ENCODE assay signal across 38 mouse cellular contexts in the genomic region with DNA sequence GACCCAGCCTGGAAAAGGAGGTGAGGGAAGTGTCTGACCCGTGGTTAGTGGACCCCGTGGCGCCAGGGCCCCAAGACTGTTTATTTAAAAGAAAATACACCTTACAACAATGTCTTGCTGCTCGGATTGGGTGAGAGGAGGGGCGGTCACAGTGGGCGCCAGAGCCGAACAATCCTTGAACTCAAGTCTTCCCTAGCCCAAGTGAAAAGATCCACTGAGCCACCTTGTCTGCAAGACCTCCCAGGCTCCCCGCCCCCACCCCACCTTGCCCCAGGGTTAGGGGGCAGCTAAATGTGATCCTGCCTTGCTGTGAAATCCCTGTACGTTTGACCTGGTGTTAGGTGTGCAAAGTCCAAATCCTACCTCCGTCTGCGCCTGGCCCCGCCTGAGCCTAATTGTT. TPM values are rescaled to one million over a fixed set of nuclear protein-coding genes. Genes with fewer than 3 reads are reported as not detected.
A peak's percentile ranks its signal among the peaks of the same experiment; 100 is the strongest.
DNase-seq lines count a peak whose midpoint lies in the region; ATAC-seq and TF ChIP-seq lines count a peak whose summit lies in the region.
"Had no signal": no experiment of that assay in that cellular context is flagged by ENCODE, and none has a peak within 500 bp of the region (broad histone marks: within the 10 kb centered on the region; RNA-seq: fewer than 3 reads in every experiment).

No protein-coding gene starts in this region.

- peak; percentile 10; the same call in 1 of the 2 replicates for ATAC-seq in kidney, embryonic 14.5 days (ENCODE audit: low FRiP score, low TSS enrichment)
- ATAC-seq in stomach, embryonic 14.5 days (ENCODE audit: insufficient number of reproducible peaks, insufficient read depth, low FRiP score, low read depth), result peak; percentile 37; the same call in 1 of the 2 replicates
- ATAC-seq in stomach, postnatal 0 days (ENCODE audit: low FRiP score, low TSS enrichment), result no peak
- no peak for ATAC-seq in limb, embryonic 15.5 days (ENCODE audit: insufficient number of reproducible peaks, low FRiP score, low TSS enrichment, low read depth)
- ATAC-seq: activated CD4-positive, CD25-positive, alpha-beta regulatory T cell, adult 4 months; hindbrain, embryonic 16.5 days had no signal

- H3K9me3 ChIP-seq in kidney, embryonic 14.5 days (ENCODE audit: control insufficient read depth, low read length), result no peaks in the 10 kb centered on the region
- H3K9me3 ChIP-seq in stomach, embryonic 14.5 days (ENCODE audit: control insufficient read depth, low read depth, low read length), result no peaks in the 10 kb centered on the region
- no peaks in the 10 kb centered on the region for H3K9me3 ChIP-seq in stomach, postnatal 0 days (ENCODE audit: control insufficient read depth, low read length)
- H3K9me3 ChIP-seq in limb, embryonic 15.5 days, result no peaks in the 10 kb centered on the region
- H3K9me3 ChIP-seq: embryonic facial prominence, embryonic 13.5 days; forebrain, embryonic 12.5 days; heart, embryonic 12.5 days; hindbrain, embryonic 10.5 days; intestine, embryonic 15.5 days; stomach, embryonic 15.5 days had no signal

- H3K4me3 ChIP-seq in kidney, embryonic 14.5 days (ENCODE audit: low read length), result peak overlapping the region; percentile 59
- H3K4me3 ChIP-seq in stomach, embryonic 14.5 days (ENCODE audit: low read depth, low read length), result no peak overlapping the region
- no peak overlapping the region for H3K4me3 ChIP-seq in stomach, postnatal 0 days (ENCODE audit: low read depth, low read length)
- H3K4me3 ChIP-seq in limb, embryonic 15.5 days, result peak overlapping the region; percentile 45
- H3K4me3 ChIP-seq: embryonic facial prominence, embryonic 13.5 days; erythroblast, embryonic 14.5 days; forebrain, embryonic 12.5 days; heart, embryonic 12.5 days; hindbrain, embryonic 10.5 days; intestine, embryonic 15.5 days had no signal

- DNase-seq in kidney, postnatal 14 days, result no peak
- no peak for DNase-seq in stomach, postnatal 0 days (ENCODE audit: low spot score)
- no peak for DNase-seq in layer of hippocampus, postnatal 10 days (ENCODE audit: low spot score in 2 of 2)
- no peak for DNase-seq in right cerebral cortex, postnatal 4 days
- no peak for DNase-seq in MN1 (ENCODE audit: low spot score)
- DNase-seq: adrenal gland, postnatal 10 days; cerebellum, adult 2 months; cerebellum, postnatal 25 days; embryo, embryonic 11 days; heart, adult 18-20 months; heart, postnatal 10 days; layer of hippocampus, postnatal 36 days; lung, postnatal 4 days; midbrain, embryonic 14.5 days; retina, postnatal 1 day; right cerebral cortex, postnatal 25 days; thymus, adult 2 months; thymus, postnatal 4 days had no signal

- TF ChIP-seq CTCF in stomach, postnatal 0 days (IDR thresholded peaks at IDR 0.05; ENCODE audit: low read depth), result no peak

- peak overlapping the region; percentile 63 for H3K4me2 ChIP-seq in kidney, embryonic 14.5 days (replicated peaks; ENCODE audit: low read depth, low read length)
- no peak overlapping the region for H3K4me2 ChIP-seq in stomach, embryonic 14.5 days (replicated peaks; ENCODE audit: low read depth, low read length)
- H3K4me2 ChIP-seq in stomach, postnatal 0 days (replicated peaks; ENCODE audit: low read depth), result no peak overlapping the region
- H3K4me2 ChIP-seq in limb, embryonic 15.5 days, result peak overlapping the region; percentile 43
- H3K4me2 ChIP-seq: embryonic facial prominence, embryonic 13.5 days; forebrain, embryonic 12.5 days; intestine, embryonic 15.5 days; stomach, embryonic 15.5 days had no signal

- H3K9ac ChIP-seq in kidney, embryonic 14.5 days (ENCODE audit: low read depth, low read length), result peak overlapping the region; percentile 80; the same call in 1 of the 2 replicates
- H3K9ac ChIP-seq in stomach, embryonic 14.5 days (replicated peaks; ENCODE audit: low read depth, low read length), result no peak overlapping the region
- H3K9ac ChIP-seq in stomach, postnatal 0 days (ENCODE audit: low read length), result no peak overlapping the region
- no peak overlapping the region for H3K9ac ChIP-seq in limb, embryonic 15.5 days
- H3K9ac ChIP-seq: embryonic facial prominence, embryonic 13.5 days; forebrain, embryonic 12.5 days; heart, embryonic 12.5 days; intestine, embryonic 15.5 days; stomach, embryonic 15.5 days had no signal

- TF ChIP-seq EP300 in stomach, postnatal 0 days (optimal IDR thresholded peaks at IDR 0.05), result no peak

- H3K27me3 ChIP-seq in kidney, embryonic 14.5 days (ENCODE audit: control insufficient read depth, insufficient read depth, low read length), result peaks cover 17% of the 10 kb centered on the region
- H3K27me3 ChIP-seq in stomach, embryonic 14.5 days (ENCODE audit: control insufficient read depth, insufficient read depth, low read length), result peaks cover 73% of the 10 kb centered on the region
- H3K27me3 ChIP-seq in stomach, postnatal 0 days (ENCODE audit: control insufficient read depth, insufficient read depth, low read length), result peaks cover 44% of the 10 kb centered on the region
- peaks cover 83% of the 10 kb centered on the region for H3K27me3 ChIP-seq in limb, embryonic 15.5 days

- WGBS in kidney, embryonic 14.5 days, result 3% methylated on average over 12 of the region's 12 CpGs
- 2% methylated on average over 12 of the region's 12 CpGs for WGBS in stomach, embryonic 14.5 days
- WGBS in stomach, postnatal 0 days, result 2% methylated on average over 12 of the region's 12 CpGs
- 5% methylated on average over 12 of the region's 12 CpGs for WGBS in limb, embryonic 15.5 days

- peaks cover 31% of the 10 kb centered on the region for H3K4me1 ChIP-seq in kidney, embryonic 14.5 days (ENCODE audit: control insufficient read depth, insufficient read depth, low read length)
- H3K4me1 ChIP-seq in stomach, embryonic 14.5 days (ENCODE audit: control insufficient read depth, insufficient read depth, low read length), result no peaks in the 10 kb centered on the region
- no peaks in the 10 kb centered on the region for H3K4me1 ChIP-seq in stomach, postnatal 0 days (replicated peaks; ENCODE audit: control insufficient read depth, insufficient read depth)
- peaks cover 28% of the 10 kb centered on the region for H3K4me1 ChIP-seq in limb, embryonic 15.5 days
- H3K4me1 ChIP-seq: embryonic facial prominence, embryonic 13.5 days; forebrain, embryonic 12.5 days; hindbrain, embryonic 10.5 days; stomach, embryonic 15.5 days had no signal

- H3K27ac ChIP-seq in kidney, embryonic 14.5 days (ENCODE audit: low read depth, low read length), result peak overlapping the region; percentile 90; the same call in 1 of the 2 replicates
- no peak overlapping the region for H3K27ac ChIP-seq in stomach, embryonic 14.5 days (ENCODE audit: low read length)
- no peak overlapping the region for H3K27ac ChIP-seq in stomach, postnatal 0 days (replicated peaks)
- no peak overlapping the region for H3K27ac ChIP-seq in limb, embryonic 15.5 days
- H3K27ac ChIP-seq: embryonic facial prominence, embryonic 13.5 days; forebrain, embryonic 12.5 days; hindbrain, embryonic 10.5 days; intestine, embryonic 15.5 days; stomach, embryonic 15.5 days had no signal

- H3K36me3 ChIP-seq in kidney, embryonic 14.5 days (ENCODE audit: control insufficient read depth, insufficient read depth, low read length), result no peaks in the 10 kb centered on the region
- no peaks in the 10 kb centered on the region for H3K36me3 ChIP-seq in stomach, embryonic 14.5 days (ENCODE audit: control insufficient read depth, insufficient read depth, low read length)
- no peaks in the 10 kb centered on the region for H3K36me3 ChIP-seq in stomach, postnatal 0 days (ENCODE audit: control insufficient read depth, insufficient read depth, low read length)
- H3K36me3 ChIP-seq in limb, embryonic 15.5 days, result no peaks in the 10 kb centered on the region
- H3K36me3 ChIP-seq: embryonic facial prominence, embryonic 13.5 days; forebrain, embryonic 12.5 days; heart, embryonic 12.5 days; hindbrain, embryonic 10.5 days; intestine, embryonic 15.5 days; stomach, embryonic 15.5 days had no signal

RNA-seq across cellular contexts. Expression of gene Hoxc11, which starts 2.7 kb away (rescaled TPM):
- polyA plus RNA-seq in kidney, embryonic 14.5 days (2014; fragmentation: Nextera tagmentation; extraction: Ambion mirVana), result 2.9 and 4.4 TPM in 2 replicates
- polyA plus RNA-seq in stomach, embryonic 14.5 days (2014; fragmentation: Nextera tagmentation; extraction: Ambion mirVana), result not detected in 2 replicates
- polyA plus RNA-seq in stomach, postnatal 0 days (2015; fragmentation: Nextera tagmentation; extraction: Ambion mirVana), result not detected in 2 replicates
- 1.5 and 1.7 TPM in 2 replicates for polyA plus RNA-seq in limb, embryonic 15.5 days (2015; fragmentation: Nextera tagmentation; extraction: Ambion mirVana)
- total RNA-seq in layer of hippocampus, postnatal 10 days (2021), result not detected
- total RNA-seq: CH12.LX; heart, adult 18-20 months; heart, postnatal 10 days; layer of hippocampus, postnatal 36 days; left cerebral cortex, postnatal 10 days; liver, adult 2 months; megakaryocyte-erythroid progenitor cell, adult 5-6 weeks; MEL had no signal
- polyA plus RNA-seq: activated CD4-positive, CD25-positive, alpha-beta regulatory T cell, adult 4 months; cerebellum, adult 2 months; embryonic facial prominence, embryonic 13.5 days; erythroblast, embryonic 14.5 days; forebrain, embryonic 12.5 days; heart, embryonic 12.5 days; hindbrain, embryonic 10.5 days; hindbrain, embryonic 16.5 days; intestine, embryonic 15.5 days; liver, adult 2 months; liver, embryonic 16.5 days; lung, embryonic 16.5 days; midbrain, embryonic 14.5 days had no signal

RNA-seq across cellular contexts. Expression of gene Hoxc10, which starts 9.7 kb away (rescaled TPM):
- 62.9 and 64.5 TPM in 2 replicates for polyA plus RNA-seq in kidney, embryonic 14.5 days (2014; fragmentation: Nextera tagmentation; extraction: Ambion mirVana)
- not detected in 2 replicates for polyA plus RNA-seq in stomach, embryonic 14.5 days (2014; fragmentation: Nextera tagmentation; extraction: Ambion mirVana)
- not detected in 2 replicates for polyA plus RNA-seq in stomach, postnatal 0 days (2015; fragmentation: Nextera tagmentation; extraction: Ambion mirVana)
- 5.6 and 6.0 TPM in 2 replicates for polyA plus RNA-seq in limb, embryonic 15.5 days (2015; fragmentation: Nextera tagmentation; extraction: Ambion mirVana)
- total RNA-seq in layer of hippocampus, postnatal 10 days (2021), result not detected
- total RNA-seq: CH12.LX; heart, adult 18-20 months; heart, postnatal 10 days; layer of hippocampus, postnatal 36 days; left cerebral cortex, postnatal 10 days; liver, adult 2 months; megakaryocyte-erythroid progenitor cell, adult 5-6 weeks had no signal
- polyA plus RNA-seq: activated CD4-positive, CD25-positive, alpha-beta regulatory T cell, adult 4 months; cerebellum, adult 2 months; erythroblast, embryonic 14.5 days; forebrain, embryonic 12.5 days; heart, embryonic 12.5 days; hindbrain, embryonic 10.5 days; hindbrain, embryonic 16.5 days; liver, adult 2 months; liver, embryonic 16.5 days; lung, embryonic 16.5 days; midbrain, embryonic 14.5 days had no signal

RNA-seq across cellular contexts. Expression of gene Hoxc5, which starts 10.3 kb away (rescaled TPM):
- polyA plus RNA-seq in kidney, embryonic 14.5 days (2014; fragmentation: Nextera tagmentation; extraction: Ambion mirVana), result 5.1 and 5.8 TPM in 2 replicates
- polyA plus RNA-seq in stomach, embryonic 14.5 days (2014; fragmentation: Nextera tagmentation; extraction: Ambion mirVana), result 20.3 and 20.9 TPM in 2 replicates
- polyA plus RNA-seq in stomach, postnatal 0 days (2015; fragmentation: Nextera tagmentation; extraction: Ambion mirVana), result 18.0 and 18.2 TPM in 2 replicates
- polyA plus RNA-seq in limb, embryonic 15.5 days (2015; fragmentation: Nextera tagmentation; extraction: Ambion mirVana), result 2.3 TPM in 2 replicates
- total RNA-seq in layer of hippocampus, postnatal 10 days (2021), result not detected
- total RNA-seq: layer of hippocampus, postnatal 36 days; left cerebral cortex, postnatal 10 days; megakaryocyte-erythroid progenitor cell, adult 5-6 weeks had no signal
- polyA plus RNA-seq: activated CD4-positive, CD25-positive, alpha-beta regulatory T cell, adult 4 months; erythroblast, embryonic 14.5 days; forebrain, embryonic 12.5 days; liver, adult 2 months had no signal

RNA-seq across cellular contexts. Expression of gene Hoxc9, which starts 19.3 kb away (rescaled TPM):
- polyA plus RNA-seq in kidney, embryonic 14.5 days (2014; fragmentation: Nextera tagmentation; extraction: Ambion mirVana), result 10.3 and 10.7 TPM in 2 replicates
- not detected in 2 replicates for polyA plus RNA-seq in stomach, embryonic 14.5 days (2014; fragmentation: Nextera tagmentation; extraction: Ambion mirVana)
- not detected in 2 replicates for polyA plus RNA-seq in stomach, postnatal 0 days (2015; fragmentation: Nextera tagmentation; extraction: Ambion mirVana)
- 0.93 and 1.3 TPM in 2 replicates for polyA plus RNA-seq in limb, embryonic 15.5 days (2015; fragmentation: Nextera tagmentation; extraction: Ambion mirVana)
- not detected for total RNA-seq in layer of hippocampus, postnatal 10 days (2021)
- total RNA-seq: heart, adult 18-20 months; heart, postnatal 10 days; layer of hippocampus, postnatal 36 days; left cerebral cortex, postnatal 10 days; liver, adult 2 months; megakaryocyte-erythroid progenitor cell, adult 5-6 weeks had no signal
- polyA plus RNA-seq: activated CD4-positive, CD25-positive, alpha-beta regulatory T cell, adult 4 months; cerebellum, adult 2 months; embryonic facial prominence, embryonic 13.5 days; erythroblast, embryonic 14.5 days; forebrain, embryonic 12.5 days; heart, embryonic 12.5 days; hindbrain, embryonic 10.5 days; liver, adult 2 months; liver, embryonic 16.5 days; lung, embryonic 16.5 days; midbrain, embryonic 14.5 days had no signal

RNA-seq across cellular contexts. Expression of gene Hoxc12, which starts 20.3 kb away (rescaled TPM):
- not detected in 2 replicates for polyA plus RNA-seq in kidney, embryonic 14.5 days (2014; fragmentation: Nextera tagmentation; extraction: Ambion mirVana)
- polyA plus RNA-seq in stomach, embryonic 14.5 days (2014; fragmentation: Nextera tagmentation; extraction: Ambion mirVana), result not detected in 2 replicates
- polyA plus RNA-seq in stomach, postnatal 0 days (2015; fragmentation: Nextera tagmentation; extraction: Ambion mirVana), result not detected in 2 replicates
- polyA plus RNA-seq in limb, embryonic 15.5 days (2015; fragmentation: Nextera tagmentation; extraction: Ambion mirVana), result 3.9 TPM in 2 replicates
- total RNA-seq in layer of hippocampus, postnatal 10 days (2021), result not detected
- total RNA-seq: adrenal gland, postnatal 10 days; CH12.LX; gastrocnemius, postnatal 10 days; heart, adult 18-20 months; heart, postnatal 10 days; layer of hippocampus, postnatal 36 days; left cerebral cortex, postnatal 10 days; liver, adult 2 months; megakaryocyte-erythroid progenitor cell, adult 5-6 weeks; MEL had no signal
- polyA plus RNA-seq: activated CD4-positive, CD25-positive, alpha-beta regulatory T cell, adult 4 months; cerebellum, adult 2 months; embryonic facial prominence, embryonic 13.5 days; erythroblast, embryonic 14.5 days; forebrain, embryonic 12.5 days; heart, embryonic 12.5 days; hindbrain, embryonic 10.5 days; hindbrain, embryonic 16.5 days; intestine, embryonic 15.5 days; liver, adult 2 months; liver, embryonic 16.5 days; lung, embryonic 16.5 days; midbrain, embryonic 14.5 days; stomach, embryonic 15.5 days; thymus, adult 2 months had no signal

Comparison
In these comparisons a context has a peak if more than half of its experiments do, and no peak if none do; other contexts are left out.
1. ATAC-seq: peak in kidney, embryonic 14.5 days (single experiment) and stomach, embryonic 14.5 days (single experiment); none in stomach, postnatal 0 days (single experiment) and limb, embryonic 15.5 days (single experiment).
2. H3K4me2 ChIP-seq: peak in kidney, embryonic 14.5 days (single experiment) and limb, embryonic 15.5 days (single experiment); none in stomach, embryonic 14.5 days (single experiment) and stomach, postnatal 0 days (single experiment).
3. H3K4me3 ChIP-seq: peak in kidney, embryonic 14.5 days (single experiment) and limb, embryonic 15.5 days (single experiment); none in stomach, embryonic 14.5 days (single experiment) and stomach, postnatal 0 days (single experiment).